Mouse (Mus musculus) heart, postnatal 14 days (tissue): ENCODE data around the gene Agmat. TPM values are rescaled to one million over a fixed set of nuclear protein-coding genes. Genes with fewer than 3 reads are reported as not detected.

Experiments used
- DNase-seq, 2 experiments: peaks; one replicate each; pipeline ENCODE4 v3.0.0; 2021 to 2022
- intact Hi-C: fragments of 180-260 bp; cut with DNase I; formaldehyde crosslinking; loops from one replicate; pipeline ENCODE4 v1.15.1; 2025
- total RNA-seq, 2 experiments: library from RNA; stranded (reverse); gene quantifications; 2 replicates each; pipeline ENCODE4 v1.2.3; 2021

Gene Agmat
- total RNA-seq, 2 experiments from 2014 or later, result 0.72 to 0.98 TPM

GRCm38 (mm10) chr4:141734446-141735205 is 11.8 kb upstream of the Agmat start:
- intact Hi-C loops, result no loop called here
- DNase-seq, result peak; percentile 88 to 89

DNA sequence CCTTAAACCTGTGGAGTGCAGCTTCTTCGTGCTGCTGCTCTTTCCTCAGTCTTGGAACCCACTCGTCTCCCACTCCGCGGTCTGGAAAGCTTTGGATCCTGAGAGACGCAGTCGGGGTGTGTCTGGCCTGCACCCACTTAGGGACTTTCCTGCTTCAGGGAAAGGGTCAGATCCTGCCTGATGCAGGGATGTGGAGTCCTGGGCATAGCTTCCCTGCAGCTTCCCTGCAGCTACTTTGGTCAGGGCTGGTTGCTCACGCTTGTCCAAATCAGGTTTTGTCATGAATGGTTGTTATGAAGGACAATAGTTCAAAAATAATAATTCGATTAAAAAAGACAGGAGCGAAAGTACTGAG is 11.3 kb upstream of the Agmat start:
- intact Hi-C loops, result no loop called here

GRCm38 (mm10) chr4:141736856-141737255 is 9.6 kb upstream of the Agmat start:
- DNase-seq, result no peak
- intact Hi-C loops, result no loop called here

More for the DNA sequence above, 11.3 kb upstream of the Agmat start:
- DNase-seq, result no peak

DNA sequence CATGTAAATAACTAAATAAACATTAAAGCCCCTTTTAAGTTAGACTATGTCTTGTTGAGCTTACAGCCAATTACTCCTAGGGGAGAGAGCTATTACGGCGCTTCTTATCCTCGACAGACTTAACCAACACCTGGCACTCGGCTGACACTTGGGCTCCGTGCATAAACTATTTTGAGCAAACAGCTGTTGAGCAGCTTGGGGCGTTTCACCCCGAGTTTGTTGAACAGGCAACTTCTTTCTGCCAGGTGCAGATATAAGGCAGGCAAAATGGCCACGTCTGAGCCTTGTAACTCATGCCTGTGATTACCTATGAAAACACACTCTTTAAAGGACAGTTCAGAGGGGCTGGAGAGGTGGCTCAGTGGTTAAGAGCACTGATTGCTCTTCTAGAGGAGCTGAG is 8.5 kb upstream of the Agmat start:
- DNase-seq, result no peak
- intact Hi-C loops, result no loop called here

DNA sequence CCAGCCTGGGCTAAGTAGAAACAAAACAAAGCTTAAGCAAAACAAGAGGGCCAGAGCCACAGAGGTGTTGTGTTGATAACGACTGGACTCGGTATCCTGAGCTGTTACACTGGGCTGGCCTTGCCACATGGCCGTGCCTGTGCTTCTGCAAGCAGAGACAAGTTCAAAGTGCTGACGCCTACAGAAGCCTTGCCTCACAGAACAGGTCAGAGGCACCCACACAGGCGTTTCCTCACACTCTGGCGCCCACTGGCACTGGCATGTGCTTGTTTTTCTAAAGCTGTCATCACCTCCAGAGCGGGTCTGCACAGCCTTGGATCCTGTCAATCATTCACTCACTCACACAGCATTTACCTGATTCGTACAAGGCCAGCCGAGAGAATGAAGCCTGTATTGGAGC is 4.6 kb upstream of the Agmat start:
- intact Hi-C loops, result no loop called here
- no peak for DNase-seq

GRCm38 (mm10) chr4:141742381-141742780 is 4.1 kb upstream of the Agmat start:
- intact Hi-C loops, result no loop called here
- no peak for DNase-seq

GRCm38 (mm10) chr4:141749557-141749956 is 3.1 kb downstream of the Agmat start:
- DNase-seq, result peak; percentile 27 to 50
- intact Hi-C loops, result no loop called here

- intact Hi-C loops, result no loop called here
- no peak for DNase-seq
Measured at GRCm38 (mm10) chr4:141750826-141751225, 4.4 kb downstream of the Agmat start.

GRCm38 (mm10) chr4:141751419-141752075 is 5.1 kb downstream of the Agmat start:
- DNase-seq, result no peak
- intact Hi-C loops, result no loop called here

GRCm38 (mm10) chr4:141752076-141752421 is 5.6 kb downstream of the Agmat start:
- intact Hi-C loops, result no loop called here
- peak in 1 of 2 experiments; percentile 22 for DNase-seq

- no peak for DNase-seq
- intact Hi-C loops, result no loop called here
Measured at GRCm38 (mm10) chr4:141755375-141755930, 9.0 kb downstream of the Agmat start.

DNA sequence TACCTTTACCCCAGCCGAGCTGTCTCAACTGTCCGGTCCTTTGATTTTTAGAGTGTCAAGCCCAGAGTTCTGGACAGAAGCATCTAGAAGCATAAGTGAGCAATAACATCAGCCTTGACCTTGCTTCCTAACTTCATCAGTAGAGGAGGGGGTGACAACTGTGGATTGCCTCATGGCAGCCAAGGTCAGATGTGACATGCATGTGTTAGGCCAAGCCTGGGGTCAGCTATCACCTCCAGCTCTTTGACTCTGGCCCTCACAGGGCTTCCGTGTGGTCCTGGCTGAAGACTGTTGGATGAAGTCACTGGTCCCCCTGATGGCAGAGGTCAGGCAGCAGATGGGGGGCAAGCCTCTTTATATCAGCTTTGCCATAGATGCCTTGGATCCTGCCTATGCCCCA is 10.7 kb downstream of the Agmat start:
- intact Hi-C loops, result no loop called here
- DNase-seq, result no peak

DNA sequence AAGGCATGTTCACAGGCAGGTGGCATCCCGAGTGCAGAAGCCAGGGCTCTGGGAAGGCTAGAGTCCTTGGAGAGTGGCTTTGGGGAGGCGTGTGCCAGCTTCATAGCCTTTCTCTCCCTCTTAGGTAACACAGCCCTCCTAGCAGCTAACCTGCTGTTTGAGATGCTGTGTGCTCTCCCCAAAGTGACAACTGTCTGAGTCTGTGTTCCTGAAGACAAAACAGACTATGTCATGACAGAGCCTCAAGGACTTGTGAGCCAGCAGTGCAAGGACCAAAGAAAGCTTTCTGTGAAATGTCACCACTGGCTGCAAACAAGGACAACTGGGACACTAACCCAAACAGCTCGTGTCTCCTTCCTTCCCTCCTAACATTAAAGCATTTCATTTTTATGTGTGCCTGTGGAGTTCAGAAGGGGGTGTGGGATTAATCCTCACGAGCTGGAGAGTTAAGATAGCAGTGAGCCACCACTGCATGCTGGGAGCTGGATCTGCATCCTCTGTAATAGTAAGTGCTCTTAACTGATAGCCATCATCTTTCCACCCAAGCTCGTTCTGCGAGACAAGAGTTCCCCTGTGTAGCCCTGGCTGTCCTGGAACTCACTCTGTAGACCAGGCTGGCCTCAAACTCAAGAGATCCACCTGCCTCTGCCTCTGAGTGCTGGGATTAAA is 12.5 kb downstream of the Agmat start:
- intact Hi-C loops, result no loop called here
- no peak for DNase-seq

- intact Hi-C loops, result no loop called here
- no peak for DNase-seq
Measured at GRCm38 (mm10) chr4:141760942-141761341, 14.5 kb downstream of the Agmat start.

DNA sequence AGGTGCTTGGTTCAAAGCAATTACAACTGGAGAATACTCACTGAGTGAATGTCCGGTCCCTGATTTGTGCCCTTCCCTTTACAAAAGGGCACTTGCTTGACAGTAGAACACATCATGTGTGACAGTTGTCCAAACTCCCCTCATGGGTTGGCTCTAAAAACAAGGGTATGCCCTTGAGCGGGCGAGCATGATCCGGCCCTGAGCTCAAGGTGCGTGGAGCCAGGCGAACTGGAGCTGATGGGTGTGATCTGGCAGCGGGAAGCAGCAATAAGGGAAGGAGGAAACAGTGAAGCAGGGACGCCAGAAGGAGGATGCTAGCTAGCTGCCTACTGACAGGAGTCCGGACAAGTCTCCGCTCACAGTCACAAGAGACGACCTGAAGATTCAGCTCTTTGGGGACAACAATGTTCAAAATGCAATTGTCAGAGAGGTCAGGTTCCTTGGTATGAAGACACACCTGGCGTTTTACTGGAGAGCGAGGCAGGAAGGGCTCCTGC is 15.7 kb downstream of the Agmat start:
- intact Hi-C loops, result no loop called here

GRCm38 (mm10) chr4:141763476-141763875 is 17.0 kb downstream of the Agmat start:
- no peak for DNase-seq
- intact Hi-C loops, result no loop called here

More for the DNA sequence above, 15.7 kb downstream of the Agmat start:
- DNase-seq, result no peak

GRCm38 (mm10) chr4:141765008-141765407 is 18.5 kb downstream of the Agmat start:
- intact Hi-C loops, result loop anchor here (1.0 kb wide), 1 partner anchor 45 kb away; no protein-coding TSS in a partner anchor
- DNase-seq, result no peak

DNA sequence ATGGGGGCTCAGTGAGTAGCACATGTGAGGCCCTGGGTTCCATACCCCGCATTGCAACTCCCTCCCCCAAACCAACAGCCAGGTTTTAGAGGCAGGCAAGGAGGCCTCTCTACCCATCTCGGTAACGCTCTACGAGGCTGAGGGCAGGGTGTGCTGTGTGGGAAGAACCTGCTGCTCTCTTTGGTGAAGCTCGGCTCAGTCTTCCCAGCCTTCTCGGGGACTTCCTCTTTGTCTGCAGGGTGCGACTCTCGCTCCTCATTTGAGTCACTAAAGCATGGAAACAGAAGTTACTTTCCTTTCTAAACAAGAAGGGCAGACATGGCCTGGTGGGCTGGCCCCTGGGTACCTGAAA is 19.8 kb downstream of the Agmat start:
- intact Hi-C loops, result no loop called here

GRCm38 (mm10) chr4:141766668-141767352 is 20.3 kb downstream of the Agmat start:
- intact Hi-C loops, result no loop called here
- peak; percentile 54 to 63 for DNase-seq

More for the DNA sequence above, 19.8 kb downstream of the Agmat start:
- no peak for DNase-seq

- peak; percentile 74 to 77 for DNase-seq
- intact Hi-C loops, result no loop called here
Measured at GRCm38 (mm10) chr4:141767353-141768036, 21.0 kb downstream of the Agmat start.
